Mouse (Mus musculus): Measurements from ENCODE around the gene Gm17387. TPM values are rescaled to one million over a fixed set of nuclear protein-coding genes. Genes with fewer than 3 reads are reported as not detected.

Gene Gm17387
- polyA plus RNA-seq, 1 experiment from 2014 or later: not detected

DNA sequence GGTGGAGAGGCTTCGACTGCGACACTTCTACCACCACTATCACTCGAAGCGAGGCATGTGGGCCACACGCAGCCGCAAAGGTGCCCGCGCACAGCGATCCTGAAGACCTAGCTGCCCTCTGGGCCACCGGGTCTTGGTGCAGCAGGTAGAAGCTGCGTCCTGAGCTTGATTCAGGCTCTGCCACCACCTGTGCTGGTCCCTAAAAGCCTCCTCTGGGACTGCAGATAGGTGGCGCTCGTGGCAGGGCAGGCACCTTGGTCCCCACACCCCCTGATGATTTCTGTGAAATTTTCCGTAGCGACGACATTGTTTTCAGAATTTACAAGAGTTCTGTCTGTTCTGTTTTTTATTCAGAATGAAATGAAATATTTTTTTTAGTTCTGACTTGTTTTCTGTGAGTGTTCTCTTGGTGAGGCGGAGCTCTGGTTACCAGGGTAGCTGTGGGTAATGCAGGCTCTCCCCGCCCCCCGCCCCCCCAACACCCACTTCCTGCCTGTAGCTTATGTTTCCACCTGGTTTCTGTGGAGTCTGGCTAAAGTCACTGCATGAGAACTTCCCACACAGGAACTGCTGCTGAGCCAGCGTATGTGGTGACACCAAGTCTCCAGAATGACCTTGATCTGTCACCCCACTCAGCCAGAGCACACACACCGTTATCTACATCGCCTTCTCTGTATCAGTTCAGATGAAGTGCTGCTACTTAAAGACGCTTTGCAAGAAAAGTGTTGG, 43.2 kb downstream of the Gm17387 start:
- peaks cover 67% of the 10 kb centered on the region for H3K27me3 ChIP-seq (ENCODE audit: control insufficient read depth, insufficient read depth, low read length)

DNA sequence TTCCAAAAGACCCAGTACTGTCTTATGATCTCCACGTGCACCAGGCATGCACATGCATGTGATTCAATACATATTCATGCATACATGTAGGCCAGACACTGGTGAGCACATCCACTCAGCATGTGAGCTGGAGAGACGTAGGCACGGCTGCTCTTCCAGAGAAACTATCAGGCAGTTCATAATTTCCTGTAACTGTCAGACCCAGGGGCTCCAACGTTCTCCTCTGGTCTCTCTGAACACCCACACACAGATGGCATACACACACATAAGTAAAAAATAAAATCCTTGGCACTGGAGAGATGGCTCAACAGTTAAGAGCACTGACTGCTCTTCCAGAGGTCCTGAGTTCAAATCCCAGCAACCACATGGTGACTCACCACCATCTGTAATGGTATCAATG, 44.9 kb downstream of the Gm17387 start:
- H3K36me3 ChIP-seq (ENCODE audit: control insufficient read depth, insufficient read depth, low read length): no peaks in the 10 kb centered on the region
- H3K4me2 ChIP-seq (ENCODE audit: low read length): no peak overlapping the region
- H3K9me3 ChIP-seq (ENCODE audit: control insufficient read depth, low read length): no peaks in the 10 kb centered on the region
- H3K9ac ChIP-seq (ENCODE audit: low read length): no peak overlapping the region
- 78% methylated on average over 4 of the region's 4 CpGs for WGBS
- no peak for ATAC-seq (ENCODE audit: insufficient number of reproducible peaks, insufficient read depth, low FRiP score, low read depth)
- no peak overlapping the region for H3K27ac ChIP-seq (replicated peaks in 1 of 2; ENCODE audit: control insufficient read depth in 1 of 2, insufficient read depth in 1 of 2, low read depth in 2 of 2, low read length in 2 of 2)
- H3K4me1 ChIP-seq (ENCODE audit: control insufficient read depth in 2 of 2, insufficient read depth in 2 of 2, low read length in 2 of 2): peaks cover 2 to 11% of the 10 kb centered on the region in 2 experiments; a peak in 3 of 4 replicates
- H3K4me3 ChIP-seq (ENCODE audit: control insufficient read depth in 1 of 2, insufficient read depth in 1 of 2, low read depth in 1 of 2, low read length in 2 of 2): no peak overlapping the region
- H3K27me3 ChIP-seq (ENCODE audit: control insufficient read depth, insufficient read depth, low read length): peaks cover 58% of the 10 kb centered on the region

More for the DNA sequence above, 43.2 kb downstream of the Gm17387 start:
- 20% methylated on average over 23 of the region's 23 CpGs for WGBS
- Histone ChIP-seq H3K4me2 (ENCODE audit: low read length) (no peak overlapping the region; the same call in 1 of the 2 replicates), H3K27ac (replicated peaks in 1 of 2; ENCODE audit: control insufficient read depth in 1 of 2, insufficient read depth in 1 of 2, low read depth in 2 of 2, low read length in 2 of 2) (no peak overlapping the region), H3K4me3 (ENCODE audit: control insufficient read depth in 1 of 2, insufficient read depth in 1 of 2, low read depth in 1 of 2, low read length in 2 of 2) (no peak overlapping the region), H3K4me1 (ENCODE audit: control insufficient read depth in 2 of 2, insufficient read depth in 2 of 2, low read length in 2 of 2) (peaks cover 2 to 11% of the 10 kb centered on the region in 2 experiments; a peak in 3 of 4 replicates), H3K9me3 (ENCODE audit: control insufficient read depth, low read length) (no peaks in the 10 kb centered on the region), H3K36me3 (ENCODE audit: control insufficient read depth, insufficient read depth, low read length) (no peaks in the 10 kb centered on the region), H3K9ac (ENCODE audit: low read length) (no peak overlapping the region)
- no peak for ATAC-seq (ENCODE audit: insufficient number of reproducible peaks, insufficient read depth, low FRiP score, low read depth)

DNA sequence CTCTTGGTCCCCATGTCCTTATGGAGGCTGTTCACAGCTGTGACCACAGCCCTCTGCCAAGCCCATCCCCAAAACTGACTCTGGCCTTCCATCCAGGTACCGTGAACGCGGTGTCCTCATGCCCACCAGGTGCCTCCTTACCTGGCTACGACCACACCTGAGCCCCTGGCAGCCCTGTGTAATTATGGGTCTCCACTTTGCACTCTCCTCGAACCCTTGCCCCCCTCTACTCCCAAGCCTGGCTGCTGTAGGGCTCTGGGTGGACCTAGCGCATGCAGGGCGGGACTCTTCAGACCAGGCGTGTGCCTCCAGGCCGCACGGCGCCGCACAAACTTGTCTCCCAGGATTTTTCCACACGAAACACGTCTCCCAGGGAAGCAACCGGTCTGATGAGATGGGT, 48.9 kb downstream of the Gm17387 start, which contains the start of gene Pkp3:
Gene Pkp3, plus strand, starts transcription at position 378 of the 400 bp plus-strand sequence.
- Histone ChIP-seq H3K9me3 (ENCODE audit: control insufficient read depth, low read length) (no peaks in the 10 kb centered on the region), H3K4me2 (ENCODE audit: low read length) (no peak within 1 kb of the TSS), H3K4me3 (ENCODE audit: control insufficient read depth in 1 of 2, insufficient read depth in 1 of 2, low read depth in 1 of 2, low read length in 2 of 2) (no peak within 1 kb of the TSS), H3K27ac (replicated peaks in 1 of 2; ENCODE audit: control insufficient read depth in 1 of 2, insufficient read depth in 1 of 2, low read depth in 2 of 2, low read length in 2 of 2) (no peak within 1 kb of the TSS), H3K27me3 (ENCODE audit: control insufficient read depth, insufficient read depth, low read length) (peaks cover 53% of the 10 kb centered on the region), H3K4me1 (ENCODE audit: control insufficient read depth in 2 of 2, insufficient read depth in 2 of 2, low read length in 2 of 2) (no peaks in the 10 kb centered on the region), H3K9ac (ENCODE audit: low read length) (no peak within 1 kb of the TSS), H3K36me3 (ENCODE audit: control insufficient read depth, insufficient read depth, low read length) (no peaks in the 10 kb centered on the region)
- no peak for ATAC-seq (ENCODE audit: insufficient number of reproducible peaks, insufficient read depth, low FRiP score, low read depth)
- WGBS: 86% methylated on average over 15 of the region's 15 CpGs

DNA sequence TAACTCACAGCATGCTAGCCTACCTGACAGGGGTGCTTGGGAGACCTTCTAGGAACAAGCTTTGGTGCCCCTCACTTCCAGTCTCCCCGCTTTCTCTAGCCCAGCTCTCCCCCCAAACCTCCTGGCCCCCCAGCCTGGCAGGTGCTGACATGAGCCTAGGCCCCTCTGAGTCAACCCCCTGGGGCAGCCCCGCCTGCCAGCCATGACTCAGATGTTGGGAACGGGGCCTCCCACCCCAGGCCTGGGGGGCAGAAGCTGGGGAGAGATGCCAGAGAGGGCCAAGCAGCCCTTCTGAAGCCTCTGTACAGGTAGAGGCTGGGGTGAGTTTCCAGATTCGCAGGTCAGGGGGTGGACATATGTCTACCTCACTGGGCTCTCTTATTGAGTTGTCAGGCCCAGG, 49.9 kb downstream of the Gm17387 start:
- Histone ChIP-seq H3K27me3 (ENCODE audit: control insufficient read depth, insufficient read depth, low read length) (peaks cover 45% of the 10 kb centered on the region), H3K27ac (replicated peaks in 1 of 2; ENCODE audit: control insufficient read depth in 1 of 2, insufficient read depth in 1 of 2, low read depth in 2 of 2, low read length in 2 of 2) (no peak overlapping the region), H3K9me3 (ENCODE audit: control insufficient read depth, low read length) (no peaks in the 10 kb centered on the region), H3K4me3 (ENCODE audit: control insufficient read depth in 1 of 2, insufficient read depth in 1 of 2, low read depth in 1 of 2, low read length in 2 of 2) (no peak overlapping the region), H3K9ac (ENCODE audit: low read length) (no peak overlapping the region), H3K4me1 (ENCODE audit: control insufficient read depth in 2 of 2, insufficient read depth in 2 of 2, low read length in 2 of 2) (no peaks in the 10 kb centered on the region), H3K4me2 (ENCODE audit: low read length) (no peak overlapping the region), H3K36me3 (ENCODE audit: control insufficient read depth, insufficient read depth, low read length) (no peaks in the 10 kb centered on the region)
- ATAC-seq (ENCODE audit: insufficient number of reproducible peaks, insufficient read depth, low FRiP score, low read depth): no peak
- 81% methylated on average over 4 of the region's 4 CpGs for WGBS

Other genes with a start within 250 kb of the Gm17387 start
- 0.31 TPM in 1 of 2 replicates, not detected in the other for gene Syce1, start 241.3 kb upstream of the Gm17387 start, polyA plus RNA-seq (2014; fragmentation: Nextera tagmentation; extraction: Ambion mirVana)
- gene Zfp941, start 207.0 kb upstream of the Gm17387 start, polyA plus RNA-seq (2014; fragmentation: Nextera tagmentation; extraction: Ambion mirVana): 0.75 and 0.86 TPM in 2 replicates
- gene Urah, start 194.1 kb upstream of the Gm17387 start, polyA plus RNA-seq (2014; fragmentation: Nextera tagmentation; extraction: Ambion mirVana): not detected in 2 replicates
- gene Scgb1c1, start 183.6 kb upstream of the Gm17387 start, polyA plus RNA-seq (2014; fragmentation: Nextera tagmentation; extraction: Ambion mirVana): not detected in 2 replicates
- gene Odf3, start 181.3 kb upstream of the Gm17387 start, polyA plus RNA-seq (2014; fragmentation: Nextera tagmentation; extraction: Ambion mirVana): 0.12 TPM in 1 of 2 replicates, not detected in the other
- gene Gm45785, start 172.8 kb upstream of the Gm17387 start, polyA plus RNA-seq (2014; fragmentation: Nextera tagmentation; extraction: Ambion mirVana): not detected in 2 replicates
- 40.5 and 42.8 TPM in 2 replicates for gene Ric8a, start 172.2 kb upstream of the Gm17387 start, polyA plus RNA-seq (2014; fragmentation: Nextera tagmentation; extraction: Ambion mirVana)
- gene Bet1l, start 171.6 kb upstream of the Gm17387 start, polyA plus RNA-seq (2014; fragmentation: Nextera tagmentation; extraction: Ambion mirVana): 35.0 and 39.5 TPM in 2 replicates
- gene Psmd13, start 147.2 kb upstream of the Gm17387 start, polyA plus RNA-seq (2014; fragmentation: Nextera tagmentation; extraction: Ambion mirVana): 55.4 and 120 TPM in 2 replicates
- gene Sirt3, start 146.8 kb upstream of the Gm17387 start, polyA plus RNA-seq (2014; fragmentation: Nextera tagmentation; extraction: Ambion mirVana): 48.4 and 57.2 TPM in 2 replicates
- 375 and 378 TPM in 2 replicates for gene Cox8b, start 128.7 kb upstream of the Gm17387 start, polyA plus RNA-seq (2014; fragmentation: Nextera tagmentation; extraction: Ambion mirVana)
- gene Nlrp6, start 108.2 kb upstream of the Gm17387 start, polyA plus RNA-seq (2014; fragmentation: Nextera tagmentation; extraction: Ambion mirVana): not detected in 2 replicates
- gene Pgghg, start 87.7 kb upstream of the Gm17387 start, polyA plus RNA-seq (2014; fragmentation: Nextera tagmentation; extraction: Ambion mirVana): 11.4 and 13.0 TPM in 2 replicates
- gene Ifitm5, start 78.8 kb upstream of the Gm17387 start, polyA plus RNA-seq (2014; fragmentation: Nextera tagmentation; extraction: Ambion mirVana): 0.65 and 0.82 TPM in 2 replicates
- gene Gm45717, start 73.2 kb upstream of the Gm17387 start, polyA plus RNA-seq (2014; fragmentation: Nextera tagmentation; extraction: Ambion mirVana): not detected in 2 replicates
- 615 and 692 TPM in 2 replicates for gene Ifitm2, start 73.1 kb upstream of the Gm17387 start, polyA plus RNA-seq (2014; fragmentation: Nextera tagmentation; extraction: Ambion mirVana)
- gene Ifitm1, start 61.9 kb upstream of the Gm17387 start, polyA plus RNA-seq (2014; fragmentation: Nextera tagmentation; extraction: Ambion mirVana): 7.4 and 8.3 TPM in 2 replicates
- gene Ifitm3, start 18.4 kb upstream of the Gm17387 start, polyA plus RNA-seq (2014; fragmentation: Nextera tagmentation; extraction: Ambion mirVana): 89.6 and 105 TPM in 2 replicates
- 0.43 and 0.97 TPM in 2 replicates for gene Ifitm6, start 11.2 kb upstream of the Gm17387 start, polyA plus RNA-seq (2014; fragmentation: Nextera tagmentation; extraction: Ambion mirVana)
- 0.27 and 0.66 TPM in 2 replicates for gene B4galnt4, start 32.0 kb downstream of the Gm17387 start, polyA plus RNA-seq (2014; fragmentation: Nextera tagmentation; extraction: Ambion mirVana)
- 0.23 TPM in 1 of 2 replicates, not detected in the other for gene Pkp3, start 49.1 kb downstream of the Gm17387 start, polyA plus RNA-seq (2014; fragmentation: Nextera tagmentation; extraction: Ambion mirVana)
- 2.8 TPM in 2 replicates for gene Sigirr, start 71.4 kb downstream of the Gm17387 start, polyA plus RNA-seq (2014; fragmentation: Nextera tagmentation; extraction: Ambion mirVana)
- 0.34 TPM in 1 of 2 replicates, not detected in the other for gene Ano9, start 88.7 kb downstream of the Gm17387 start, polyA plus RNA-seq (2014; fragmentation: Nextera tagmentation; extraction: Ambion mirVana)
- gene Ptdss2, start 93.3 kb downstream of the Gm17387 start, polyA plus RNA-seq (2014; fragmentation: Nextera tagmentation; extraction: Ambion mirVana): 51.8 and 65.6 TPM in 2 replicates
- gene Rnh1, start 143.7 kb downstream of the Gm17387 start, polyA plus RNA-seq (2014; fragmentation: Nextera tagmentation; extraction: Ambion mirVana): 109 and 116 TPM in 2 replicates
- 93.9 and 96.7 TPM in 2 replicates for gene Hras, start 164.9 kb downstream of the Gm17387 start, polyA plus RNA-seq (2014; fragmentation: Nextera tagmentation; extraction: Ambion mirVana)
- gene Lrrc56, start 165.0 kb downstream of the Gm17387 start, polyA plus RNA-seq (2014; fragmentation: Nextera tagmentation; extraction: Ambion mirVana): 1.6 and 2.8 TPM in 2 replicates
- 0.46 and 0.62 TPM in 2 replicates for gene Lmntd2, start 184.9 kb downstream of the Gm17387 start, polyA plus RNA-seq (2014; fragmentation: Nextera tagmentation; extraction: Ambion mirVana)
- gene Rassf7, start 186.7 kb downstream of the Gm17387 start, polyA plus RNA-seq (2014; fragmentation: Nextera tagmentation; extraction: Ambion mirVana): 12.1 and 12.4 TPM in 2 replicates
- 41.3 and 44.4 TPM in 2 replicates for gene Phrf1, start 199.7 kb downstream of the Gm17387 start, polyA plus RNA-seq (2014; fragmentation: Nextera tagmentation; extraction: Ambion mirVana)
- 2.8 and 4.7 TPM in 2 replicates for gene Irf7, start 237.3 kb downstream of the Gm17387 start, polyA plus RNA-seq (2014; fragmentation: Nextera tagmentation; extraction: Ambion mirVana)
- not detected in 2 replicates for gene Cdhr5, start 247.7 kb downstream of the Gm17387 start, polyA plus RNA-seq (2014; fragmentation: Nextera tagmentation; extraction: Ambion mirVana)